Mouse (Mus musculus) telencephalon, adult 2 months (tissue): ENCODE measurements around the gene Gm4559.
"Not testable (repeated sequence)": the region's sequence is repeated elsewhere in the genome, so short reads cannot be mapped to it uniquely, and the experiment has no call there.

Source experiments
- DNase-seq: peaks from one replicate; pipeline ENCODE4 v3.0.0-alpha.2; 2011; ENCODE audit warnings: low read depth, low spot score

Gm4559 gene

DNA sequence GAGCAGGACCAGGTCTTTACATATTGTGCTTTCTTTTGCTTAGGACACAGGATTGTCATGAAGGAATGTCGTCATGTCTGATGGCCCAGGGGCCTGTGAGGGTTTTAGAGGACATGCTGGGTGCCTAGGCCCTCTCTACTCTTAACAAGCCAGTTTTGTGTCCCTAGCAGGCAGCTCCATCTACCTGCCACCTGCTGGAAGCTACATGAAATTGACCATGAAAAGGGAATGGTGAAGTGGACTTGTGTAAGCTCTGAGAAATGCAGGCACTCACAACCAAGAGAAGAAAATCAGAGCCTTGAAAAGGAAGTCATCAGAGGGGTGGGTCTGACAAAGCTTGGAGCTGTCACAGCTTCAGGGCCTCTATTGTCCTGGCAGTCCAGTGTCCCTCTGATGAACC, 5.1 kb upstream of the Gm4559 start:
- not testable (repeated sequence) for DNase-seq

DNA sequence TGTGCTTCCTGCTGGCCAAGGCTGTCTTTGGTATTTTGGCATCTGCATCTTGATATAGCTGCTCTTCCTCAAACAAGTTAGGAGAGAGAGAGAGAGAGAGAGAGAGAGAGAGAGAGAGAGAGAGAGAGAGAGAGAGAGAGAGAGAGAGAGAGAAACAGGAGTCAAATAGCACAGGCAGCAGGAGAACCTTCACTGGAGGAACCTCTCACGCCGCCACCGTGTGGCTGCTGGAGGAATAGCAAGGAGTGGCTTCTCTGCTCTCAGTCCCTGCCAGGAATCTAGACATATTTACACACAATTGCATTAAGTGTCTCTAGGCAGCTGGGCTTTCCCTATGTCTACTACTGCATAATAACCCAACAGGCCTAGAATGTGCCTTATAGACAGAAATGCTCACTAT, 4.0 kb upstream of the Gm4559 start:
- DNase-seq: peak; percentile 15

GRCm38 (mm10) chr7:142258254-142258653, 15.9 kb downstream of the Gm4559 start, which contains the start of gene Gm2431:
Gene Gm2431, minus strand, starts transcription at chr7:142258354.
- DNase-seq: not testable (repeated sequence)

DNA sequence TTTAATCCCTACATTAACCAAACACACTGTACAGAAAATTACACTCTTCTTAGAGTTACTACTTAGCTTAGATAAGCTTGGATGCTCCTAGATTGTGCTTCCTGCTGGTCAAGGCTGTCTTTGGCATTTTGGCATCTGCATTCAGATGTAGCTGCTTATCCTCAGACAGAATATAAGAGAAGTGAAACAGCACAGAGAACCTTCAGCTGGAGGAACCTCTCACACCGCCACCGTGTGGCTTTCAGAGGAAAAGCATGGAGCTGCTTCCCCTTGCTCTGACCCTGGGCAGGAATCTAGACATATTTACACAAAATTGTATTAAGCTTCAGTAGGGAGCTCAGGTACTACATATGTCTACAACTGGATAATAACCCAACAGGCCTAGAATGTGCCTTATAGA, 18.6 kb downstream of the Gm4559 start:
- peak; percentile 9 for DNase-seq

GRCm38 (mm10) chr7:142249824-142250223, 24.3 kb downstream of the Gm4559 start:
- peak; percentile 11 for DNase-seq

DNA sequence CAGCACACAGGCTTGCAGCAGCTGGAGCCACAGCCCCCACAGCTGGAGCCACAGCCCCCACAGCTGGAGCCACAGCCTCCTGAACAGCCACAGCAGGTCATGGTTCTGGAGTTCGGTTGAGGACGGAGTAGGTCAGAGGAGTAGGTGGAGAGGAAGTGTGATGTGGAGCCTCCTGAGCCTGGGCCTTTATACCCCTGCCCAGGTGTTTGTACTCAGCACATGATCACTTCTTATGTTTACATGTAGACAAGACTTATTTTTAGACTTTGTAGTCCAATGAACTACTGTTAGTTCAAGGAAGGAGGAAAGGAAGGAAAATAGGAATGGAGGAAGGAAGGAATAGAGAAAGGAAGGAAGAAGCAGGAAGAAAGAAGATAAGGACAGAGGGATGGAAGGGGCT, 33.2 kb downstream of the Gm4559 start, which contains the start of gene Gm40460:
Gene Gm40460 (minus strand): TSS at position 101 of the 400 bp plus-strand sequence.
- no peak for DNase-seq

GRCm38 (mm10) chr7:142231540-142231939, 42.6 kb downstream of the Gm4559 start:
- DNase-seq: no peak

DNA sequence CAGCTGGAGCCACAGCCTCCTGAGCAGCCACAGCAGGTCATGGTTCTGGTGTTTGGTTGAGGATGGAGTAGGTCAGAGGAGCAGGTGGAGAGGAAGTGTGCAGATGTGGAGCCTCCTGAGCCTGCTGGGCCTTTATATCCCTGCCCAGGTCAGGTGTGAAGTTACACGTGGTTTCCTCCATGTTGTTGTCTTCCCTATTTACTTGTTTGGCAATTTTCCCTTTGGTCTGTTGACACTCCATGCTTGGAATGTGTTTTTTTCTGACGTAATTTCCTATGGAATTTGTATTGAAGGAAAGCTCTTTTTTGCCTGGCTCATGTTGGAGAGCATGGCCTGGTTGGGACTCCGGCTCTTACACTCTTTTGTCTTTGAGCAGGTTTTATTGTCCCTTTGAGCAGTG, 44.3 kb downstream of the Gm4559 start, which contains the start of gene Krtap5-5:
Gene Krtap5-5 (minus strand): TSS at position 101 of the 400 bp plus-strand sequence.
- DNase-seq: not testable (repeated sequence)

DNA sequence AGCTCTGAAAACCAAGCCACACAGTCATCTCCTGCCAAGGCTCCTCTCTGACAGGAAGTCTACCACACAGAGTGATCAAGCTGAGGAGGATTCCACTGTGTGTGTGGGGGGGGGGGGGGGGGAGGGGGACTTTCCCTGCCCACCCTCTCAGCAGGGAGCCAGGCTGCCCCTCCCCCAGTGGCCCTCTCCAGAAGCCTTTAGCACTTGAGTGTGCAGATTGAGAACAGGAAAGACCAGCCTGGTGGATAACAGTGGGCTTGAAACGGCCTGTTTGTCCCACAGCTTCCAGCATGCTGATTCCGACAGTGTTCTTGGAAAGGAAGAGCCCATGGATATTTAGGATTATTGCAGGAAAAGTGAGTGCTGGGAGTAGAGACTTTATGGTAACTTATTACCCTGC, 49.6 kb downstream of the Gm4559 start:
- no peak for DNase-seq
